Mouse (Mus musculus) hindbrain, embryonic 15.5 days (tissue): ENCODE data around the gene Timm8a2. TPM values are rescaled to one million over a fixed set of nuclear protein-coding genes. Genes with fewer than 3 reads are reported as not detected.
A peak's percentile ranks its signal among the peaks of the same experiment; 100 is the strongest.

Experiments
- ATAC-seq: fragments of 200-750 bp; cut with Nextera tagmentation; 2 replicates; pipeline ENCODE4 v1.8.0; 2017; ENCODE audit warnings: low read depth, moderate number of reproducible peaks, moderate TSS enrichment; ENCODE audit not compliant: low FRiP score
- H3K27ac ChIP-seq: fragments of 300-500 bp; sonication (generic); replicated peaks from 2 replicates; pipeline ENCODE4 v1.5.1; 2015; ENCODE audit warnings: mild to moderate bottlenecking, inconsistent platforms
- H3K27me3 ChIP-seq: fragments of 300-500 bp; sonication (generic); 2 replicates; pipeline ENCODE4 v1.6.1; 2015; ENCODE audit warnings: control low read depth, inconsistent platforms
- H3K36me3 ChIP-seq: fragments of 300-500 bp; sonication (generic); 2 replicates; pipeline ENCODE4 v1.6.1; 2015; ENCODE audit warnings: control low read depth, inconsistent platforms
- H3K4me1 ChIP-seq: fragments of 300-500 bp; sonication (generic); replicated peaks from 2 replicates; pipeline ENCODE4 v1.6.1; 2015; ENCODE audit warnings: control low read depth, inconsistent platforms
- H3K4me2 ChIP-seq: fragments of 300-500 bp; sonication (generic); 2 replicates; pipeline ENCODE4 v1.6.1; 2015; ENCODE audit warnings: moderate library complexity, mild to moderate bottlenecking, inconsistent platforms
- H3K4me3 ChIP-seq: fragments of 300-500 bp; sonication (generic); 2 replicates; pipeline ENCODE4 v1.5.1; 2015; ENCODE audit warnings: mild to moderate bottlenecking, inconsistent platforms
- H3K9ac ChIP-seq: fragments of 300-500 bp; sonication (generic); 2 replicates; pipeline ENCODE4 v1.6.1; 2015; ENCODE audit warnings: inconsistent platforms
- H3K9me3 ChIP-seq: fragments of 300-500 bp; sonication (generic); 2 replicates; pipeline ENCODE4 v1.6.1; 2016; ENCODE audit warnings: control low read depth, inconsistent platforms
- WGBS: fragments of 180-500 bp; shearing (Covaris S2); methylation state at CpG from one replicate; pipeline ENCODE4 v1.1.7; 2015; 5-methylcytosine and 5-hydroxymethylcytosine counted together
- polyA plus RNA-seq: library from polyadenylated mRNA; unstranded; fragments of >200 nt; fragmentation: Nextera tagmentation; extraction: Ambion mirVana; gene quantifications from 2 replicates; pipeline ENCODE4 v1.2.1, GENCODE M21; 2015

The Timm8a2 gene
- polyA plus RNA-seq, 1 experiment from 2014 or later, result not detected

GRCm38 (mm10) chr14:121994846-121995556 lies 39.5 kb upstream of the Timm8a2 start:
- H3K36me3 ChIP-seq, result peaks cover 8% of the 10 kb centered on the region; the same call in 1 of the 2 replicates
- no peaks in the 10 kb centered on the region for H3K4me1 ChIP-seq
- no peaks in the 10 kb centered on the region for H3K27me3 ChIP-seq
- WGBS, result 97% methylated on average over 7 of the region's 7 CpGs
- no peaks in the 10 kb centered on the region for H3K9me3 ChIP-seq
- no peak for ATAC-seq
- no peak overlapping the region for H3K4me3 ChIP-seq
- no peak overlapping the region for H3K27ac ChIP-seq
- no peak overlapping the region for H3K9ac ChIP-seq
- no peak overlapping the region for H3K4me2 ChIP-seq

GRCm38 (mm10) chr14:121995557-121995870 lies 39.0 kb upstream of the Timm8a2 start:
- Histone ChIP-seq H3K27me3 (no peaks in the 10 kb centered on the region), H3K4me2 (no peak overlapping the region), H3K36me3 (peaks cover 8% of the 10 kb centered on the region; the same call in 1 of the 2 replicates), H3K27ac (no peak overlapping the region), H3K4me1 (no peaks in the 10 kb centered on the region), H3K9me3 (no peaks in the 10 kb centered on the region), H3K9ac (no peak overlapping the region), H3K4me3 (no peak overlapping the region)
- WGBS, result 100% methylated on average over 1 of the region's 1 CpGs
- ATAC-seq, result no peak

- Histone ChIP-seq H3K4me2 (no peak overlapping the region), H3K9me3 (no peaks in the 10 kb centered on the region), H3K27me3 (no peaks in the 10 kb centered on the region), H3K27ac (no peak overlapping the region), H3K4me3 (no peak overlapping the region), H3K4me1 (no peaks in the 10 kb centered on the region), H3K36me3 (peaks cover 8% of the 10 kb centered on the region; the same call in 1 of the 2 replicates), H3K9ac (no peak overlapping the region)
- 94% methylated on average over 8 of the region's 8 CpGs for WGBS
- no peak for ATAC-seq
Observed at GRCm38 (mm10) chr14:121996786-121997185, 37.7 kb upstream of the Timm8a2 start.

GRCm38 (mm10) chr14:121999455-121999854 lies 35.0 kb upstream of the Timm8a2 start:
- Histone ChIP-seq H3K4me3 (no peak overlapping the region), H3K27ac (no peak overlapping the region), H3K9me3 (no peaks in the 10 kb centered on the region), H3K36me3 (peaks cover 6% of the 10 kb centered on the region; the same call in 1 of the 2 replicates), H3K4me1 (no peaks in the 10 kb centered on the region), H3K4me2 (no peak overlapping the region), H3K27me3 (no peaks in the 10 kb centered on the region), H3K9ac (no peak overlapping the region)
- no peak for ATAC-seq
- 85% methylated on average over 8 of the region's 8 CpGs for WGBS

- H3K27me3 ChIP-seq, result no peaks in the 10 kb centered on the region
- no peak overlapping the region for H3K4me2 ChIP-seq
- H3K4me3 ChIP-seq, result no peak overlapping the region
- no peak for ATAC-seq
- 93% methylated on average over 17 of the region's 17 CpGs for WGBS
- peak overlapping the region; percentile 25; the same call in 1 of the 2 replicates for H3K27ac ChIP-seq
- no peak overlapping the region for H3K9ac ChIP-seq
- no peaks in the 10 kb centered on the region for H3K36me3 ChIP-seq
- no peaks in the 10 kb centered on the region for H3K9me3 ChIP-seq
- H3K4me1 ChIP-seq, result no peaks in the 10 kb centered on the region
Observed at GRCm38 (mm10) chr14:122000346-122001105, 33.9 kb upstream of the Timm8a2 start.

- Histone ChIP-seq H3K4me1 (no peaks in the 10 kb centered on the region), H3K9ac (no peak overlapping the region), H3K27ac (no peak overlapping the region), H3K4me2 (no peak overlapping the region), H3K4me3 (no peak overlapping the region), H3K36me3 (no peaks in the 10 kb centered on the region), H3K9me3 (no peaks in the 10 kb centered on the region), H3K27me3 (no peaks in the 10 kb centered on the region)
- no peak for ATAC-seq
- 94% methylated on average over 7 of the region's 7 CpGs for WGBS
Observed at GRCm38 (mm10) chr14:122002224-122002623, 32.2 kb upstream of the Timm8a2 start.

- H3K4me3 ChIP-seq, result no peak overlapping the region
- H3K27me3 ChIP-seq, result no peaks in the 10 kb centered on the region
- no peak overlapping the region for H3K27ac ChIP-seq
- H3K9ac ChIP-seq, result no peak overlapping the region
- H3K9me3 ChIP-seq, result no peaks in the 10 kb centered on the region
- H3K36me3 ChIP-seq, result no peaks in the 10 kb centered on the region; the same call in 1 of the 2 replicates
- H3K4me2 ChIP-seq, result no peak overlapping the region
- no peak for ATAC-seq
- no peaks in the 10 kb centered on the region for H3K4me1 ChIP-seq
Observed at GRCm38 (mm10) chr14:122003812-122004211, 30.7 kb upstream of the Timm8a2 start.

- ATAC-seq, result no peak
- WGBS, result 92% methylated on average over 4 of the region's 4 CpGs
Observed at GRCm38 (mm10) chr14:122008261-122008660, 26.2 kb upstream of the Timm8a2 start.

GRCm38 (mm10) chr14:122009502-122009901 lies 25.0 kb upstream of the Timm8a2 start:
- ATAC-seq, result no peak
- Histone ChIP-seq H3K4me2 (no peak overlapping the region), H3K9ac (no peak overlapping the region), H3K4me3 (no peak overlapping the region), H3K36me3 (peaks cover 9% of the 10 kb centered on the region), H3K4me1 (no peaks in the 10 kb centered on the region), H3K27ac (no peak overlapping the region), H3K9me3 (no peaks in the 10 kb centered on the region), H3K27me3 (no peaks in the 10 kb centered on the region)
- 96% methylated on average over 13 of the region's 13 CpGs for WGBS

More at GRCm38 (mm10) chr14:122008261-122008660, 26.2 kb upstream of the Timm8a2 start:
- peaks cover 9% of the 10 kb centered on the region for H3K36me3 ChIP-seq
- H3K9ac ChIP-seq, result no peak overlapping the region
- H3K9me3 ChIP-seq, result no peaks in the 10 kb centered on the region
- H3K27me3 ChIP-seq, result no peaks in the 10 kb centered on the region
- no peak overlapping the region for H3K4me2 ChIP-seq
- H3K4me1 ChIP-seq, result no peaks in the 10 kb centered on the region
- H3K4me3 ChIP-seq, result no peak overlapping the region
- H3K27ac ChIP-seq, result no peak overlapping the region

GRCm38 (mm10) chr14:122010301-122010700 lies 24.2 kb upstream of the Timm8a2 start:
- H3K4me3 ChIP-seq, result no peak overlapping the region
- WGBS, result 81% methylated on average over 7 of the region's 7 CpGs
- no peaks in the 10 kb centered on the region for H3K27me3 ChIP-seq
- peaks cover 9% of the 10 kb centered on the region for H3K36me3 ChIP-seq
- no peak overlapping the region for H3K4me2 ChIP-seq
- H3K27ac ChIP-seq, result 0 out of 2 replicates have a peak overlapping the region, but pooled peaks have one; percentile 35
- no peak overlapping the region for H3K9ac ChIP-seq
- no peaks in the 10 kb centered on the region for H3K4me1 ChIP-seq
- ATAC-seq, result no peak
- H3K9me3 ChIP-seq, result no peaks in the 10 kb centered on the region

- H3K27ac ChIP-seq, result no peak overlapping the region
- no peaks in the 10 kb centered on the region for H3K4me1 ChIP-seq
- H3K4me2 ChIP-seq, result no peak overlapping the region
- no peaks in the 10 kb centered on the region for H3K27me3 ChIP-seq
- peaks cover 9% of the 10 kb centered on the region for H3K36me3 ChIP-seq
- WGBS, result 96% methylated on average over 8 of the region's 8 CpGs
- H3K9me3 ChIP-seq, result no peaks in the 10 kb centered on the region
- H3K9ac ChIP-seq, result no peak overlapping the region
- no peak for ATAC-seq
- H3K4me3 ChIP-seq, result no peak overlapping the region
Observed at GRCm38 (mm10) chr14:122011768-122012167, 22.7 kb upstream of the Timm8a2 start.

GRCm38 (mm10) chr14:122012193-122012592 lies 22.3 kb upstream of the Timm8a2 start:
- Histone ChIP-seq H3K4me2 (no peak overlapping the region), H3K27ac (no peak overlapping the region), H3K36me3 (peaks cover 9% of the 10 kb centered on the region), H3K4me1 (no peaks in the 10 kb centered on the region), H3K9ac (no peak overlapping the region), H3K4me3 (no peak overlapping the region), H3K9me3 (no peaks in the 10 kb centered on the region), H3K27me3 (no peaks in the 10 kb centered on the region)
- 82% methylated on average over 5 of the region's 5 CpGs for WGBS
- ATAC-seq, result no peak
